Mouse (Mus musculus): ENCODE measurements at regions not wholly inside any gene's neighbourhood (a gene's known extent, or its start where the extent isn't known, plus 50 kb on each side); places are given as distances from the start of the nearest gene placed in this dataset.

DNA sequence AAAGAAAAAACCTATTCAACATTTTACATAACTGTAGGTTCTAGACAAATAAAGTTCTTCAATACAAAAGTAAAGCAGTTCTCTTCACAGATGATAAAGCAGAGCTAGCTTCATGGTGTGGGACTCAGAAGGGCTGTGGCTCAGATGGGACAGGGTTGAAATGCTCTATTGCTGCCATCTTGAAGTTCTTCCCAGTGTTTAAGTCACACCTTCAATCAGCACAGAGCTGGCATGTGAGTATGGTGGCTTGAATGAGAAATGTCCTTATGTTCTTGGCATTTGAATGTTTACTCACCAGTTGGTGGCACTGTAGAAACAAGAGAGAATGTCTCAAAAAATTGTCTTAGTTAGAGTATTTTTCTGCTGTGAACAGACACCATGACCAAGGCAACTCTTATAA is 330.9 kb upstream of the 1700056E22Rik start:
- DNase-seq, result no peak

DNA sequence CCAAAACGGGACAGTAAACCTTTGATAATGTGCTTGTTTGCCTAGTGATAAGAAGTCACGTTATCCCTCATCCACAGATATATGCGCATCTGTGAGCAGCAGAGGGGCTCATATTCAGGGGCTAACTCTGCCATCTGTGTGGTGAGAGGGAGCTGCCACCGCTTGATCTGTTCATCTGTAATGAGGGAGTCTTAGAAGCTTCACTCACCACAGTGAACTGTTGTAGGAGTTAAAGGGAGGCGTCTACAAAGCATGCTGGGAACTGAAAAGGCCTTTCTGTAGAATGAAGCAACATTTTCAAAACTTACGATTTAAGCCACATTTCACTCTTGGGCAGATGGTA is 324.1 kb upstream of the 1700056E22Rik start:
- no peak for DNase-seq

DNA sequence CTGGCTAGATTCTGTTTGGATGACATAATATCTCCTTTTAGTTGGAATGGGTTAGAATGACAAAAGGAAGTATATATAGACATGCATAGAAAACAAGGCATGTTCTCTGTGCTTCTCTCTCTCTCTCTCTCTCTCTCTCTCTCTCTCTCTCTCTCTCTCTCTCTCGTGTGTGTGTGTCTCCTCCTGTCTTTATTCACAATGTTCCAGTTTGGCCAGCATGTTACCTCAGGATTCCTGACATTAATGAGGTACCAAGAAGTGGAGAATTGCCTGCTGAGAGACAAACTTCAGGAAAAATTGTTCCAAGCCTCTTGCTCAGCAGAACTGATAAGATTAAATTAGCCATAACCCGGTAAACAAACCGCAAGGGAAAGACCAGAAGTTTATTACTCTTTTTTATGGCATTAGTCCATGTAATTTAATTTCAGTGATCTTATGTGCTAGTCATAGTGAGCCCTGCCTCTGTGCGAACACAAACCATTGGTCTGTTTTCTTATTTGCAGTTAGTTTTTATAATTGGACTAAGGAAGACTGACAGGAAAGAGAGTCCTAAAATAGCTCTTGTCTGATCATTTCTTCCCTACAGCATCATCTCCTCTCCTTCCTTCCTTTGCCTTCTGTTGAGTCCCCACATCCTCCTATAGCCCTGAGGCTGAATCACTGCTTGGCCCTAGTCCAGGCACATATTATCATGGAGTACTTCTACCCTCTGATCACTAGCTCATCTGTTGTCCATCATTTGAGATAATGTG is 323.5 kb upstream of the 1700056E22Rik start:
- DNase-seq, result no peak

DNA sequence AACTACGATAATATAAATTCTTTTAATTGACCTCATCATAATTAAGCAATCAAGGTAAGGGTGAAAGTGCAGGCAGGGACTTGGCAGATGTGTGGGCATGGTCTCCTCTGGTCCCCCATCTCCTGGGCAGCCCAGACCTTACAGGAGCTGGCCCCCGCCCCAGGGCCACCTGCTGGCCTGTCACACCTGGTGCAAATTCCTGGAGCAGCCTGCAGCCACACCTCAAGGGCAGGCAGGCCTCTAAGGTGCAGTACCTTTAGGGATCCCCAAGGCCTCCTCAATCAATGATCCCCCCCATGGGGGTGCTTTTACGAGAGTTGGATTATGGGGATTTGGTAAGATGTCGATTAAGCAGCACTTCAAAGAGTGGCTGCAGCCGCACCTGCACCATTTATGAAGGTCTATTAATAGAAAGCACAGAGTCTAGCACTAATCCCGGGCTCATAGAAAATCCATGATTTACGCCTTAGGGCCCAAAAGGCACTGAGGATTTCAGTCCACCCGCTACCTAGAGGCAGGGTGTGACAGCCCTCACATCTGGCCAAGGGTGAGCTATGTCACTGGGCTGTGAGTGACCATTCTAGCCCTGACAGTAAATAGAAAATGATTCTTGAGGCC is 319.8 kb upstream of the 1700056E22Rik start:
- DNase-seq, result no peak

DNA sequence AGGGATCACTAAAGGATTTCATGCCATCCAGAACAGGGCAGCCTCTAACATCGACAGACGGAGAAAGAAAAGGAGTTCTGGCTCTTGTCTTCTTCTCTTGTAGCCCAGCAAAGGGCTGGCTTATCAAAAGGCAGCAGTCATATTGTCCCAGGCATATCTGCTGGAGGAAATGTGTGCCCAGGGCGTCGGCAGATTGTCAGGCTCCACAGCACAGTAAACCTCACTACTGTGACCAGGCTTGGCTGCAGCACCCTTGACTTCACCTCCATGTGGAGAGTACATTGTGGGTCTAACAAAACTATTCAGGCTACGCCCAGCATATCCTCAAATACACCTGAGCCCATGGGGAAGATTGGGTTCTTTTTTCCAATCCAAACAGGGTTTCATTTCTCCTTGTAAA is 317.7 kb upstream of the 1700056E22Rik start:
- DNase-seq, result no peak

DNA sequence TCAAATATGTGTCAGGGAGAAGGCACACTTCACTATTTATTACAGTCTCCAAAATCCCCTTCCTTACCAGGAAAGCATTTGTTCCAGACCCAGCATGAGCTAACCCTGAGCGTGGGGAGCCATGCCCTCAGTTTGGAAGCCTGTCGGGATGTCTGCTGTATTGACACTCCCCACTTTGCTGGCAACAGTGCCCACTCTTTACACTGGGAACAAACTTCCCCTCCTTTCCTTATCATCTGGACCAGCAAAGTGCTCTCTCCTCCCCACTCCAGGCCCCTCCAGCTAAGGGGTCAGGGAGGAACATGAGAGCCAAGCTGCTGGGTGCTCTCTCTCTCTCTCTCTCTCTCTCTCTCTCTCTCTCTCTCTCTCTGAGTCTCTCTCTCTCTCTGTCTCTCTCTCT is 310.7 kb upstream of the 1700056E22Rik start:
- DNase-seq, result no peak

DNA sequence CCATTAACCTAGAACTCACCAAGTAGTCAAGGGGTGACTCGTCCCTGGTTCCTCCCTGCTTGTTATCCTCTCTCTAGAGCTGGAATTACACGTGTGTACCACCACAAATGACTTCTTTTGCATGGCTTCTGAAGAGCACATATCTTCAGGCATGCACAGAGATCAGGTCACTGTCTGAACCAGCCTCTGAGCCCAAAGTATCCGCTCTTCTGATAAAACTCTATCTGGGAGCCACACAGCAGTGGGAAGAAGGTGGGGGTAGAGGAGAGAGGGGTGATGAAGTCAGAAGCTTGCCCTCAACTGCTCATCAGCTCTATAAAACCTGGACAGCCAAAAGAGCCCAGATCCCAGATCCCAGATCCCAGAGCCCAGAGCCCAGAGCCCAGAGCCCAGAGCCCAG is 301.9 kb upstream of the 1700056E22Rik start:
- DNase-seq, result no peak

DNA sequence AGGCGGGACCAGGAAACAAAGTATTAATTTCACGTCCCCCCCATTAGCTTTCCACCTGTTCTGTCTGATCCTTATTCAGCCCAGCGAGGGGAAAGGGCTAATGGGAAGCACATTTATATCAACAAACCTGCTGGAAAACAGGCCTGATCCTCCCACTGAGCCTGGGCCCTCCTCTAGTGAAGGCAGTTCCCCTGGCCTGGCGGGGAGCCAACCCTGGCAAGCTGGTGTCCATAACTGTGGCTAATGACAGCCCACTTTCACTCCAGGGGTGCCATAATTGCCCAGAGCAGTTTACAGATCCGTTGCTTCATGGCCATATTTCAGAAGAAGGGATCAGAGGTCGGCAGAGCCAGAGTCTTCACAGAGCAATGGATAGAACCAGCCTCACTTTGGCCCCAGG is 301.2 kb upstream of the 1700056E22Rik start:
- no peak for DNase-seq

DNA sequence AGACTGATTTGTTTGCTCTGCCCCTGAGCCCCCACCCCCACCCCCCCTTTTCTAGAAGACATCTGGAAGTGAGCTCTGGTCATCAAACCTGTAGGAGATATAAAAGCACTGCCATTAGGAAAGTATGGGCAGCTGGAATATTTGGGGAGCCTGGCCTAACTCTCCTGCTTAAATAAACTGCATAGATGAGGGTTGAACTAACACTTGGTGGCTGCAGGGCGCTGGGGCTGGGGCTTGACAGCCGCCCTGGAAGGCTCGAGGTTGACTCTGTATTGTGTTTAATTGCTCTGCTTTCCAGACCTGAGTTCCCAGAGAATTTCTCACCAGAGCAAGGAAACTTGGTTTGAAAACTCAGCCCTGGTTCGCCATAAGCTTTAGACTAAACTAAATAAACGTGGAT is 300.7 kb upstream of the 1700056E22Rik start:
- DNase-seq, result no peak

DNA sequence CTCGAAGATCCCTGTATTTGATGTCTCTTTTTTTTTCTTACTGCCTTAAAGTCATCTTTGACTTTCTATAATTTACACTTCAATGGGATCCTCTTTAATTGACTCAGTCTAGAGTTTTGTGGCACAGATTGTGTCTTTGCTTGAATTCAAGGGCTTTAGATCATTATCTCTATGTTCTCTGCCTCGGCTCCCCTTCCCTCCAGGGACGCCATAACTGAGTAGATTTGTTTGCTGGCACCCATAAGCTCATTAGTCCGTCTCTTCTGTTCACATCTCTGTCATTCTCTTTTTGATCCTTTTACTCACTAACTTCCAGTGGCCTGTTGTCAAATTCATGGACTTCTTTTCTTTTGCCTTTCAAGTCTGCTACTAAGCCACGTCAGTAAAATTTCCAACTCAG is 299.0 kb upstream of the 1700056E22Rik start:
- DNase-seq, result no peak

DNA sequence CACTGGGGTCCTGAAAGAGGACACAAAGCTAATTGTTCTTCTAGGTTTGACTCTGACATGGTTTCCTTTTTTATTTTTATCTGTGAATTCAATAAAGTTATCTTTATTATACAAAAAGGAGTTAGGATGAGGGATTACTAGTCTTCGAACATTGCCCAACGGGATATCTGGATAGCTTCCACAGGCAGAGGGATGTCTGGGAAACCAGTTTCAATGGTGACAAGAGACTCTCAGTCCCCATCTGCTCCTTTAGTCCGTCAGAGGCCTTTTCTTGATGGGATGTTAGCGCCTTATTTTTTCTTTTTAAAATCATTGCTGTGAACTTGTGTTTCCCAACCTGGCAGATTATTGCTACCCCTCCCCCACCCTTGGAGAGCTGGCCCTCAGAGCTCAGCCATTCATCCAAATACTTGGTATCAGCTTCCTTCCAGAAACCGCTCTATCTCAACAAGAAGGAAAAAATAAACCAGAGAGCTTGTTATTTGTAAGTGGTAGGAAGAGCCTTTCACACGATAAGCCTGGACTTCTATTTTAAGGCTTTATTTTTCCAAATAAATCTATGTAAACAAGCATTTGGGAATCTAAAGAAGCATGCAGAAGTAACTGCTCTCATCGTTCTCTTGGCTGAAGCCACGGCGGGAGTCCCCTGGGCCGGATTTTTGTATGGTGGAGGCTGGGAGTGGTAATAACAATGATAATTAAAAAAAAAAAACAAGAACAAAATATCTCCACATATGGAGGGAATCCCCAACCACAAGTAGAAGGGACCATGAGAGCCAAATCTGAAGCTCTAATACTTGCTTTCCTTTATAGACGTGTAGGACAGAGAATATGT is 296.6 kb upstream of the 1700056E22Rik start:
- DNase-seq, result no peak

DNA sequence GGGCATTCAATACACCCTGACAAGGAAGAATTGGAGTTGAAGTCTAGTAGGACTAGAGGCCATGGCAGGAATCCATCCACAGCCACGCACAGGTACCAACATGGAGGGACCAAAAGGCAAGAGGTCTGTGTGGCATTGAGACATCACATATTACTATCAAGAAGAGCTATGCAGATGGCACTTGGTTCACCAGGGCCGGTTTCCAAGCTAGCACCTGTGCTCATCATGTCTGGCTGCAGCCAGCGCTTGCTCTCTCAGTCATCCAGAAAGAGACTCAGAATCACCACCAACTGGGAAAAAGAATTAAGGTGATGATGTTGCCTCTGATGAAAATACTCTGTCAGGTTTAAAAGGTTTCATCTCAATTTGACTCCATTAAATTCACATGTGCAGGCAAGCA is 292.1 kb upstream of the 1700056E22Rik start:
- no peak for DNase-seq

DNA sequence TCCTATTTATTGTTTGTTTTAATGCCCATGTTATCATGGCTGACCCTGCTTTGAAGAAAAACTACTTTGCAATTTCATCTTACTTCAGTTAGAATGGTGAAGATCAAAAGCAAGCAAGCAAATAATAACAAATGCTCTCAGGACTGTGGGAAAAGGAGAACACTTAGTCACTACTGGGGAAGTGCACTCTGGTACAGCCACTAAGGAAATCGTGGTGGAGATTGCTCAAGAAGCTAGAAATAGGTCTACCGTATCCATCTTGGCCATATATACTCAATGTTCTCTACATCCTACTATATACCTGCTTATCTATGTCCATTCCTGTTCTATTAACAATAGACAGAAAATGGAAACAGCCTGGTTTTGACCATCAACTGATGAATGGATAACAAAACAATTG is 290.1 kb upstream of the 1700056E22Rik start:
- DNase-seq, result no peak

DNA sequence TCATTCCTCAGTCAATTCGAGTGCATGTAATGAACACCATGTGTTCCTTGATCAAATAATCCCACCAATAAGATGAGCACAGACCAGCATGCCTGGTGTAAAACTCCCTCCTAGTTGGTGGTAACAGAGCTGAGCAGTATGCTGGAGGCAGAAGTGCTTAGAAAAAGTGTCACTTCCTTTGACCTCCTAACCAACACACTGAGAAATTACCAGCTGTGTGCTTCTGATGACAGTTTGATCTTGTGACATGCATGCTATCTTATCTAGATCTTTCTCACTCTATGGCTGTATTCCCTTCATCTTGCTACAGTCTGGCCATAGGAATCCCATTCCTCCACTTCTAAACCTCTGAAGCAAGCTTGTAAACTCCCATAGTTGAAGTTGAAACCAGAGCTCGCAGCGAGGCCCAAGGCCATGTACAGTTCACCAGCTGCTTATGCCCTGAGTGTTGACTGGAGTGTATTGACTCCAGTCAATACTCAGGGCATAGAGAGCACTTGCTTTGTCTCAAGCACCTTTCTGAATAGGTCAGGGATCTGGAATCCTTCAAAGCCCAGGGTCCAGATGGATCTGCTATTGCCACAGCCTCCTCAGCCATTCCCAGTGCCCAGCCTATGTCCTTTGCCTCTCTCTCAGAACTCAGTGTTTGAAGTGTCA is 286.5 kb upstream of the 1700056E22Rik start:
- peak; percentile 20 for DNase-seq

DNA sequence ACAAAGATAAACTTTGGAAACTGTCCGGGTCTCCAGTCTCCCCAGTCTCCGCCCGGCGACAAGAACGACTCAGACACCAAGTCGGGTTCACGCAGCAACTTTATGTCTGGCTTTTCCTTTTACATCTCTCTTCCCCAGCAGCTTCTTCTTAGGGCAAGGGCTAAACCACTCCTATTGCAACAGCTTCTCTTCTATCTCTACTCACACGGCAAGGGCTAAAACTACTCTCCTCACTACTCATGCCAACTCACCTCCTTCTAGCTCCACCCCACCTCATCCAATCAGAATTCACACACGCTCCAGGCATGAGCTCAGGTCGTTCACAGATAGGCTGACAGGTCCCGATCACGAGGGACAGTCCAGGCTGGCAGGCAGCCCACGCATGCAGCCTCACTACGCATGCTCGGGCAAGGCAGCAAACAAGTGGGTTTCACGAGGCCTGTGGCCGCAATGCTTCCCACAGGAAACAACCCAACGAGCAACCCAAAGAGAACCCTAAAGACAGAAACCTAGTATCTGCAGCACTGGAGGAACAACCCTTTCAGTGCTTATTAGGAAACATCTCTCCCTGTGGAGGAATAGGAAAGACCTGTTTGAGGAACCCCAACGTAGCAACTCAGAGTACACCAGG is 276.2 kb upstream of the 1700056E22Rik start:
- DNase-seq, result no peak

DNA sequence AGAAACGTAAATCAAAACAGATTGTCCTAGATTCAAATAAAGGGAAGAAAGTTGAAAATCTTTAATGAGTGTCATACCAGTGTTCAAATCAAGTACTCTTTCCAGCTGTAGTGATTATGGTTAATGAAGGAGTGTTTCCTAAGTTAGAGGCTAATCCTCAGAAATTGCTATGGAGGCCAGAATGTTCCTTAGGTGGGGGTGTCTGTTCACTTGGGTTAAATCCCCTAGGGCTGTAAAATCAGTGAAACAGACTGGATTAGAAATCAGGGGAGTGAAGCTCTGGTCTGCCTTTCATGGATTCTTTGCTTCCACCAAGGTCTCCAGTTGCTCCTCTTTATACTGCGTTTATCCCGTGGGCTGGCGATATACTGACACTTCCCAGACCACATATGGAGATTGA is 270.7 kb upstream of the 1700056E22Rik start:
- no peak for DNase-seq

DNA sequence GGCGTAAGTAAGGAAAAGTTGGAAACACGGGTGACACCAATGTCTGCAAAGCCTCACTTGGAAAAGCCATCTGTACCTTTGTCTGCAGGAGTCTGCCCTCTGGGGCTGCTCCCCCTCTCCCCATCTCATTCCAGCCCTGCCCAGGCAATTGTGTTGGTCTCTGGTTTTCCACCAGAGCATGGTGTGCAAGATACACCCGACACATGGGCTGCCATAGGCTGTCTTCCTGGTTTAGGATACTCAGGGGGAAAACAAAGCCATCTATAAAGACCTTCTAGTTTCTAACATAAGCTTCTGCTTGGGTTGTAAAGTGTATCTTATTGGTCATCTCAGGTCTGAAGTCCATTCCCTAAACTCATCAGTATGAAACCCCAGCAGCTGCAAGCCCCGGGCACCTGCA is 270.1 kb upstream of the 1700056E22Rik start:
- no peak for DNase-seq

DNA sequence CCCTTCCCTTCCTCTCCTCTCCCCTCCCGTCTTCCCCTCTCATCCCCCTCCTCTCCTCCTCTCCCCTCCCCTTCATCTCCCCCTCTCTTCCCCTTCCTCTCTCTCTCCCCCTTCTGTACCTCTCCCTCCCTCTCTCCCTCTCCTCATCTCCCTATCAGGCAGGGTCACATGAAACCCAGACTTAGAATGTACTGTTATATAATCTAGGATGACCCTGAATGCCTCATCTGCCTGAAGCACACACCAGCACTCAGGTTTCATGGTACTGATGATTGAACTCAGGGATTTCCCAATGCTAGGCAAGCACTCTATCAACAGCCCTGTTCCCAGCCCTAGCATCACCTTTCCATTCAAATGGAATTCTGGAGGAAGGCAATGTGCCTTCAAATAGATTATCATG is 264.6 kb upstream of the 1700056E22Rik start:
- DNase-seq, result no peak

DNA sequence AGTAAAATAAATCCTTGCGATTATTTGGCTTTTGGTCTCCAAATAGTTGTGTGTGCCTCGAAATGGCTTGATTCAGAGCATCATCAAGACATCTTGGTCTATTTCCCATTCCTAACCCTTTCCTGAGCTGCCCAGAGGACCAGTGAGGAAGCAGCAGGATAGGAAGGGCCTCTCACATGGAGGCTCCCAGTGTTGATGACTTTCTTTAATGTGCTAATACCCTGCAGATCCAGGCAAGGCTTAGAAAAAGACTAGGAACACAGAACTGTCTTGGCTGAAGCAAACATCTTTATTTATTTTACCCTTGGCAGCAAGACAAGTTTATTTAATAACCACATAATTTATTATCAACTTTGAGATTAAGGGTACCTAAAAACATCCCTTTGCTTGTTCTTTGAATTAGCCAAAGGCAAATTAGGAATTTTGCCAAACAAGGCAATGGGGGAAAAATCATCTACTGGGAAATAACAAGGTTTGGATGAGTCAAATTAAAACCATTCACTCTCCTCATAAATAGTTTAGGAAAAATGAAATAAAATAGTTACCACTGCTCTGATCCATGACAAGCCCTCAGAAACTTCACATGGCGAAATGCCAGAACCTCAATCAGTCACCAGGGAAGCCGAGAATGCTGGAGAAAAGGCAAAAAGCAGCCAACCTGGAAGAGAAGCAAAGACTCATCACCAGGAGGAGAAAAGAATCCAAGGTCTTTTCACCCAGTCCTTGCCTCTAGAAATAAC is 263.1 kb upstream of the 1700056E22Rik start:
- no peak for DNase-seq

DNA sequence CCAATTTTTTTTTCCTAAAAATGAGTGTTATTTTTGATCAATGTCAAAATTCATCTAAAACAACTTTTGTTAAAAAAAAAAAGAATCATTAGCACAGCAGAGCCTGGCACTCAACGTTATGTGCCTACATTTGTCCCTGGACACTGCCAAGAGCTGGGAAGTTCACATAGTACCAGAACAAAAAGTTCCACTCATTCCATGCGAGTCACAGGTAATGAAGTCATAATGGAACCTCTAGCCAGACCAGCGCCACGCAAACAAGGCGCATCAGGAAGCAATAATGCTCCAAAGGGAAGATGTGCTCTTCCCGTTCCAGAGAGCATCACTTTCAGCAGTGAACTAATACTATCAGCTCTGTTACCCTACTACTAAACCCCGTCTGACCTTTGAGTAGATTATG is 257.0 kb upstream of the 1700056E22Rik start:
- DNase-seq, result no peak

DNA sequence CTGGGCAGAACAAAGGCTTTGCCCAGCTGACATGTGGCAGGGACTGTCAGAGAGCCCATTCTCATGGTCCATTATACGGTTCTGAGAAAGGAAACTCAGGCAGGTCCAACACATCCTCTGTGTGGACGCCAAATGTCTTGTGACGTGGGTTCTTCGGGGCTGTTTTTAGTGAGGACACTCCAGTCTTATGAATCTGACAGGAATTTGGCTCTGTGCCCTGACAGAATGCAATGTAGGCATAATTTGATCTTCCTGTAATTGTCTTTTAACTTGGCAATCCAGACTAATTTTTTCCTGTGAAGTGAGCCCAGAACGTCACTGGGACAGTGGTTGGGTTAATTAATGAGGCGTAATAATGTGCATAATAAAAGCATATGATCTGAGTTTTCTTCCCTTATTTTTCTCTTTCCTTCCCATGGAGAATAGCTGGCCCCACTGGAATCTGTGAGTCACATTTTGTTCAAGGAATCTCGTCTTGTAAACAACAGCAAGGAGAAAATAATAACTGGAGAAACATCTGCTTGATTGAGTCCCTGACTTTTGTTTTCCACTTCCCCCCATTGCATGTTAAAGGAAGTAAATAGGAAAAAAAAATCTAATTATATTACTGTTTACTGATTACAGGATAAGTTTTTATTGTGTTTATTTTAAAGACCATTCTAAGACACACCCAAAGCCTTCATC is 255.8 kb upstream of the 1700056E22Rik start:
- no peak for DNase-seq

DNA sequence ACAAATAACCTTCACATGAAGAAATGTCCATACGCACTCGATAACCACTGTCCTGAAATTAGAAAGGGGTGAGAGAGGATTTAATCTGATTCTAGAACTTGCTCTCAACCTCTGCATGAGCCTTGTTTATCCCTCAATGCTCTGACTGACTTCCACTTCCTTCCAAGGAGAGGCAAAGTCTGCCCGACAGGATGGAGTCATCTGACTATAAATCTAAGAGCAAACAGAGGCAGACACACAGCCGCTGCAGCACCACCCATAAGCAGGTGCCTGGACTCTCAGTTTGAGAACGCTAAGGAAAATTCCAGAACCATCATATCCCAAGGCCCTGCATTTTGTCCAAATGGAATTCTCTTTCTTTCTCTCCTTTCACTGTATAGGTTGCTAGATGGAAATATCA is 247.7 kb upstream of the 1700056E22Rik start:
- no peak for DNase-seq
